Mouse (Mus musculus) lung, embryonic 14.5 days (tissue): ENCODE data around the gene Ufc1. TPM values are rescaled to one million over a fixed set of nuclear protein-coding genes. Genes with fewer than 3 reads are reported as not detected.

ENCODE experiments used
- ATAC-seq: fragments of 200-750 bp; cut with Nextera tagmentation; 2 replicates; pipeline ENCODE4 v1.8.0; 2017; ENCODE audit warnings: mild to moderate bottlenecking, moderate TSS enrichment, moderate library complexity; ENCODE audit not compliant: insufficient read depth
- DNase-seq: peaks from one replicate; pipeline ENCODE4 v3.0.0-alpha.2; 2015
- H3K27ac ChIP-seq: fragments of 300-500 bp; sonication (generic); 2 replicates; pipeline ENCODE4 v1.5.1; 2014; ENCODE audit warnings: low read depth, mild to moderate bottlenecking, moderate library complexity
- H3K27me3 ChIP-seq: fragments of 300-500 bp; sonication (generic); 2 replicates; pipeline ENCODE4 v1.6.1; 2014; ENCODE audit warnings: low read length, control low read depth; ENCODE audit not compliant: insufficient read depth
- H3K36me3 ChIP-seq: fragments of 300-500 bp; sonication (generic); 2 replicates; pipeline ENCODE4 v1.6.1; 2014; ENCODE audit warnings: control low read depth; ENCODE audit not compliant: insufficient read depth
- H3K4me1 ChIP-seq: fragments of 300-500 bp; sonication (generic); 2 replicates; pipeline ENCODE4 v1.6.1; 2014; ENCODE audit warnings: antibody characterized with exemption, control low read depth; ENCODE audit not compliant: insufficient read depth
- H3K4me2 ChIP-seq: fragments of 300-500 bp; sonication (generic); 2 replicates; pipeline ENCODE4 v1.6.1; 2014; ENCODE audit warnings: mild to moderate bottlenecking
- H3K4me3 ChIP-seq: fragments of 300-500 bp; sonication (generic); 2 replicates; pipeline ENCODE4 v1.5.1; 2014; ENCODE audit warnings: low read depth, low read length
- H3K9ac ChIP-seq: fragments of 300-500 bp; sonication (generic); 2 replicates; pipeline ENCODE4 v1.6.1; 2014
- H3K9me3 ChIP-seq: fragments of 300-500 bp; sonication (generic); 2 replicates; pipeline ENCODE4 v1.6.1; 2016; ENCODE audit warnings: low read depth, low read length, control low read depth
- CTCF ChIP-seq: IDR thresholded peaks from 2 replicates; pipeline ENCODE4 v1.5.1; 2016; ENCODE audit warnings: antibody characterized with exemption, low read depth
- WGBS: fragments of 180-500 bp; shearing (Covaris S2); extraction: QIAGEN DNeasy Blood & Tissue Kit; methylation state at CpG from one replicate; pipeline ENCODE4 v1.1.7; 2014; 5-methylcytosine and 5-hydroxymethylcytosine counted together
- polyA plus RNA-seq: library from polyadenylated mRNA; unstranded; fragments of >200 nt; fragmentation: Nextera tagmentation; extraction: Ambion mirVana; gene quantifications from 2 replicates; pipeline ENCODE4 v1.2.1, GENCODE M21; 2014

Ufc1 gene
- polyA plus RNA-seq, 1 experiment from 2014 or later = 108 TPM

DNA sequence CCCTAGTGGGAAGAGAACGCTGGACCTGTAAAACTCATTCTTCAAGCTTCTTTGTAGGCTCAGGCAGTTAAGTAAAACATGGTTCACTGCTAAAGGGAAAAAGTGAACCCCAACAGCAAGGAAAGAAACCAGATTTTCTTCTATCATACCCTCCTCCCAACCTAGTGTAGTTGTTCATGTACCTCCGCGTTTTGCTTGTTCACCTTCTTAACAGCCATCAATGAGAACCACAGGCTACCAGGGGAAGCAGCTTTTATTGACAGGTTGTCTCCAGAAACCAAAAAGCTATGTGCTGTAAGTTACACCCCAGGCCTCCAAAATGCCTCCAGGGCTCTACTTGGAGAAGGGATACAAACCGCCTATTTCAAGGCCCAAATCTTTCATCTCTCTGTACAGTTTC lies 6.5 kb downstream of the Ufc1 start:
- ATAC-seq (no peak), DNase-seq (no peak)
- no peak for TF ChIP-seq CTCF
- Histone ChIP-seq H3K27me3 (no peaks in the 10 kb centered on the region), H3K9me3 (no peaks in the 10 kb centered on the region), H3K9ac (no peak overlapping the region), H3K4me3 (no peak overlapping the region), H3K36me3 (peaks cover 52% of the 10 kb centered on the region), H3K4me1 (peaks cover 5% of the 10 kb centered on the region), H3K4me2 (peak overlapping the region; percentile 62), H3K27ac (peak overlapping the region; percentile 25; the same call in 1 of the 2 replicates)
- 64% methylated on average over 4 of the region's 4 CpGs for WGBS

- TF ChIP-seq CTCF = no peak
- Histone ChIP-seq H3K4me1 (peaks cover 5% of the 10 kb centered on the region; the same call in 1 of the 2 replicates), H3K4me3 (peak within 1 kb of the TSS; percentile 74), H3K27me3 (no peaks in the 10 kb centered on the region), H3K4me2 (peak within 1 kb of the TSS; percentile 62), H3K27ac (peak within 1 kb of the TSS; percentile 90), H3K9me3 (no peaks in the 10 kb centered on the region), H3K36me3 (peaks cover 61% of the 10 kb centered on the region), H3K9ac (peak within 1 kb of the TSS; percentile 86)
- ATAC-seq (peak; percentile 95), DNase-seq (peak; percentile 97)
- WGBS = under 1% methylated on average over 49 of the region's 49 CpGs
Measured at GRCm38 (mm10) chr1:171287136-171288081, 7.4 kb downstream of the Ufc1 start, which contains the start of gene Usp21. TSS of gene Usp21 (minus strand) at chr1:171287991.

- TF ChIP-seq CTCF = no peak
- Histone ChIP-seq H3K36me3 (peaks cover 65% of the 10 kb centered on the region), H3K9me3 (no peaks in the 10 kb centered on the region), H3K4me3 (peak overlapping the region; percentile 74), H3K27ac (no peak overlapping the region), H3K4me2 (peak overlapping the region; percentile 62), H3K27me3 (no peaks in the 10 kb centered on the region), H3K9ac (no peak overlapping the region), H3K4me1 (peaks cover 5% of the 10 kb centered on the region; the same call in 1 of the 2 replicates)
- ATAC-seq (no peak), DNase-seq (no peak)
- WGBS = 86% methylated on average over 19 of the region's 19 CpGs
Measured at GRCm38 (mm10) chr1:171286517-171286916, 8.3 kb downstream of the Ufc1 start.

GRCm38 (mm10) chr1:171285096-171285892 lies 9.5 kb downstream of the Ufc1 start:
- Histone ChIP-seq H3K9me3 (no peaks in the 10 kb centered on the region), H3K36me3 (peaks cover 65% of the 10 kb centered on the region), H3K4me2 (no peak overlapping the region), H3K27ac (no peak overlapping the region), H3K4me3 (no peak overlapping the region), H3K27me3 (no peaks in the 10 kb centered on the region), H3K4me1 (peaks cover 5% of the 10 kb centered on the region; the same call in 1 of the 2 replicates), H3K9ac (no peak overlapping the region)
- ATAC-seq (no peak), DNase-seq (no peak)
- 84% methylated on average over 20 of the region's 20 CpGs for WGBS
- TF ChIP-seq CTCF = no peak

- Histone ChIP-seq H3K27ac (no peak overlapping the region), H3K9ac (no peak overlapping the region), H3K4me2 (no peak overlapping the region), H3K27me3 (no peaks in the 10 kb centered on the region), H3K4me1 (peaks cover 5% of the 10 kb centered on the region; the same call in 1 of the 2 replicates), H3K36me3 (peaks cover 58% of the 10 kb centered on the region), H3K4me3 (no peak overlapping the region), H3K9me3 (no peaks in the 10 kb centered on the region)
- ATAC-seq (no peak), DNase-seq (no peak)
- TF ChIP-seq CTCF = no peak
- 86% methylated on average over 15 of the region's 15 CpGs for WGBS
Measured at GRCm38 (mm10) chr1:171284491-171284890, 10.3 kb downstream of the Ufc1 start.

DNA sequence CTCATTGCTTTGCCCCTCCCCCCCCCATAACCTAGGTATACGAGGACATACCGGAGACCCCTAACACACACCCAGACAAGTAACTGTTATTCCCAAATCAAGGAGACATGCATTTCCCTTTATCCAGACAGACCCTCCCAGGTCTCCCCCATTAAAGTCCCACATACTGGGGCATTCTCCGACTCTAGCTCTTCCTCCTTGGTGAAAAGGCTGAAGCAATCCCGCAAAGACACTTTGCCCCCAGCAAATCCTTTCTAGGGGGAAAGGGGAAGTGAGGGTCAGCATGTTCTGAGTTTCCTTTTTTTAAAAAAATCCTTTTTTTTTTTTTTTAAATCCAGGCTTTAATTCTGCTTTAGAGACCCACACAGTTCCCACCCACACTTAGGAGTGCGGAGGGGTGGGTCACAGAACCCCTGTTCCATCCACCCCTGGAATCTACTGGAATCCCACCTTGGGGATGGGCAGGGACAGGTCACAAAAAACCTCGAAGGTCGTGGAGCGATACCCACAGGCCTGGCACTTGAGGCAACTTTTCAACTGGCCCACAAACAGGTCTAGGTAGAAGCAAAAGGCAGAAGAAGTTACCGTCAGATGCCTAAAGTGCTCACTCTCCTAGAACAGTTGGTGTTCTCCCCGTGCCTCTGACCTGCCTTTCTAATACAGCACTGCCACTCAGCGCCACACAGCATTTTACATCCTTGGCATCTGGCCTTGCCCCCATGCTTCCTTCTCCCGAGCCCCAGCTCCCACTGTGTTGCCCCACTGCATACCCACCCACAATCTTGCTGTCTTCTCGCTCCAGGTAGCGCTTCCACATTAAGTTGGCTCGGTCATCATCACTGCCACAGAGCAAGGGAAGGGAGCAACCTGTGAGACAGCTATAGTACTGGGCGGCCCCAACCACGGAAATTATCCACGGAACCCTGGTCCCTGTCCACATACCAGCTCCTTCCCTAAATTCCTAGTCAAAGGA lies 11.3 kb downstream of the Ufc1 start:
- H3K4me1 ChIP-seq = peaks cover 5% of the 10 kb centered on the region; the same call in 1 of the 2 replicates

More for the DNA sequence above, 11.3 kb downstream of the Ufc1 start:
- H3K9ac ChIP-seq = no peak overlapping the region
- H3K4me2 ChIP-seq = no peak overlapping the region
- WGBS = 92% methylated on average over 18 of the region's 18 CpGs
- no peak overlapping the region for H3K27ac ChIP-seq
- TF ChIP-seq CTCF = no peak
- H3K4me3 ChIP-seq = no peak overlapping the region
- ATAC-seq (no peak), DNase-seq (no peak)
- no peaks in the 10 kb centered on the region for H3K27me3 ChIP-seq
- peaks cover 51% of the 10 kb centered on the region for H3K36me3 ChIP-seq
- H3K9me3 ChIP-seq = no peaks in the 10 kb centered on the region
